Mouse (Mus musculus): ENCODE data around the gene Bub1. TPM values are rescaled to one million over a fixed set of nuclear protein-coding genes. Genes with fewer than 3 reads are reported as not detected.

Gene Bub1
- polyA plus RNA-seq, 1 experiment = 13.9 TPM

- H3K4me3 ChIP-seq (ENCODE audit: control insufficient read depth, low read depth, low read length) = no peak overlapping the region
- no peak overlapping the region for H3K27ac ChIP-seq (ENCODE audit: control insufficient read depth, insufficient read depth, low read depth, low read length)
- peaks cover 7% of the 10 kb centered on the region for H3K36me3 ChIP-seq (ENCODE audit: control insufficient read depth, insufficient read depth, low read length)
- TF ChIP-seq CTCF (IDR thresholded peaks at IDR 0.05; ENCODE audit: control insufficient read depth, insufficient read depth, insufficient replicate concordance, low read depth, low read length) (no peak), POLR2A (IDR thresholded peaks at IDR 0.05; ENCODE audit: control insufficient read depth, low read depth, low read length) (no peak)
- H3K4me1 ChIP-seq (ENCODE audit: control insufficient read depth, insufficient read depth, low read length) = no peaks in the 10 kb centered on the region
- no peaks in the 10 kb centered on the region for H3K27me3 ChIP-seq (ENCODE audit: control insufficient read depth, insufficient read depth, low read length)
Measured at GRCm38 (mm10) chr2:127774578-127774941, 57.1 kb downstream of the Bub1 start.

GRCm38 (mm10) chr2:127773938-127774577 is 57.6 kb downstream of the Bub1 start:
- Histone ChIP-seq H3K4me1 (ENCODE audit: control insufficient read depth, insufficient read depth, low read length) (no peaks in the 10 kb centered on the region), H3K27me3 (ENCODE audit: control insufficient read depth, insufficient read depth, low read length) (no peaks in the 10 kb centered on the region), H3K4me3 (ENCODE audit: control insufficient read depth, low read depth, low read length) (no peak overlapping the region), H3K27ac (ENCODE audit: control insufficient read depth, insufficient read depth, low read depth, low read length) (no peak overlapping the region), H3K36me3 (ENCODE audit: control insufficient read depth, insufficient read depth, low read length) (peaks cover 7% of the 10 kb centered on the region)
- no peak for TF ChIP-seq CTCF (IDR thresholded peaks at IDR 0.05; ENCODE audit: control insufficient read depth, insufficient read depth, insufficient replicate concordance, low read depth, low read length)
- no peak for TF ChIP-seq POLR2A (IDR thresholded peaks at IDR 0.05; ENCODE audit: control insufficient read depth, low read depth, low read length)

DNA sequence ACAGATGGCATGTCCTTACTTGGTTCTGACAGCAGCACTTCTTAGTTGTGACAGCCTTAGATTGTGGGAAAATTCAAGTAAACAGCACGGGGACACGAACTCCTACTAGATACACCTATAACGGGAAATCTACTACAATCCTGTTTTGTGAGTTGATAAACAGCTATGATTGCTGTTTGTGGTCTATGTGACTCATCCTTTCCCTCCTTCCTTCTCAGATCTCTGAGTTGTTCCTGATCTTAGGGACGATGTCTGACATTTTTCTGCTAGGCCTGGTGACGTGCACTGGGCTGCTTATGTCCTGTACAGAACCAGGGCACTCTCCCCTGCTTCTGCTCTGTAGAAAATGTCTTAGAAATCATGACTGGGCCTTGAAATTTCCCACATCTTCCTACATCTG is 70.1 kb downstream of the Bub1 start:
- H3K27me3 ChIP-seq (ENCODE audit: control insufficient read depth, insufficient read depth, low read length) = no peaks in the 10 kb centered on the region
- TF ChIP-seq CTCF (IDR thresholded peaks at IDR 0.05; ENCODE audit: control insufficient read depth, insufficient read depth, insufficient replicate concordance, low read depth, low read length) (no peak), POLR2A (IDR thresholded peaks at IDR 0.05; ENCODE audit: control insufficient read depth, low read depth, low read length) (no peak)
- H3K27ac ChIP-seq (ENCODE audit: control insufficient read depth, insufficient read depth, low read depth, low read length) = no peak overlapping the region
- H3K4me1 ChIP-seq (ENCODE audit: control insufficient read depth, insufficient read depth, low read length) = no peaks in the 10 kb centered on the region
- no peaks in the 10 kb centered on the region for H3K36me3 ChIP-seq (ENCODE audit: control insufficient read depth, insufficient read depth, low read length)
- H3K4me3 ChIP-seq (ENCODE audit: control insufficient read depth, low read depth, low read length) = no peak overlapping the region

DNA sequence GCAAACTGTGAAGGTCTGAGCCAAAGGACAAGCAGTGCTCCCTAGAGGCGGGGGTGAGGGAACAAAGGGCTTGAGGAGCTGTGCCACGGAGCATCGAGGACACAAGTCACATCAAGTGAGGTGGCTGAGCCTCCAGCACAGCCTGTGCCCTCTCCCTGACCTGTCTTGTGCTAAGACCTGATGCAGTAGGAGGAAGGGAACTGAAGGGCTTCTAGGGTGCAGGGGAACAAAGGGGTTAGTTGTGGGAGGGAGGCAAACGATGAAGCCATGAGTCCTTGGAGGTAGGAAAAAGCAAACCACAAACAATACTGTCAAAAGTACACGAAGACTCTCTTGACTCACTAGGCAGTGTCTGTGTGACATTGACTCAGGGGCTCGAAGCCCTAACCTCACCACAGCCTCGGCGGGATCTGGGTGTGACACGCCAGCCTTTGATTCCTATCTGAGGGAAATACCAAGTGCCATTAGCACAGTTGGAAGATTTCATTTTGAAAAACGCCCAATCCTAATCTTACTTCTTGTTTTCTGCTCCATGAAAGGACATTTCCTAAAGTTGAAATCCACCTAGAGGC is 71.2 kb downstream of the Bub1 start:
- Histone ChIP-seq H3K27ac (ENCODE audit: control insufficient read depth, insufficient read depth, low read depth, low read length) (no peak overlapping the region), H3K4me3 (ENCODE audit: control insufficient read depth, low read depth, low read length) (no peak overlapping the region), H3K4me1 (ENCODE audit: control insufficient read depth, insufficient read depth, low read length) (no peaks in the 10 kb centered on the region), H3K27me3 (ENCODE audit: control insufficient read depth, insufficient read depth, low read length) (no peaks in the 10 kb centered on the region), H3K36me3 (ENCODE audit: control insufficient read depth, insufficient read depth, low read length) (no peaks in the 10 kb centered on the region; the same call in 1 of the 2 replicates)
- TF ChIP-seq POLR2A (IDR thresholded peaks at IDR 0.05; ENCODE audit: control insufficient read depth, low read depth, low read length) (no peak), CTCF (IDR thresholded peaks at IDR 0.05; ENCODE audit: control insufficient read depth, insufficient read depth, insufficient replicate concordance, low read depth, low read length) (no peak)

- no peaks in the 10 kb centered on the region; the same call in 1 of the 2 replicates for H3K36me3 ChIP-seq (ENCODE audit: control insufficient read depth, insufficient read depth, low read length)
- H3K27ac ChIP-seq (ENCODE audit: control insufficient read depth, insufficient read depth, low read depth, low read length) = no peak overlapping the region
- H3K4me1 ChIP-seq (ENCODE audit: control insufficient read depth, insufficient read depth, low read length) = no peaks in the 10 kb centered on the region
- no peaks in the 10 kb centered on the region for H3K27me3 ChIP-seq (ENCODE audit: control insufficient read depth, insufficient read depth, low read length)
- TF ChIP-seq POLR2A (IDR thresholded peaks at IDR 0.05; ENCODE audit: control insufficient read depth, low read depth, low read length) = no peak
- TF ChIP-seq CTCF (IDR thresholded peaks at IDR 0.05; ENCODE audit: control insufficient read depth, insufficient read depth, insufficient replicate concordance, low read depth, low read length) = no peak
- H3K4me3 ChIP-seq (ENCODE audit: control insufficient read depth, low read depth, low read length) = no peak overlapping the region
Measured at GRCm38 (mm10) chr2:127760014-127760413, 71.7 kb downstream of the Bub1 start.

DNA sequence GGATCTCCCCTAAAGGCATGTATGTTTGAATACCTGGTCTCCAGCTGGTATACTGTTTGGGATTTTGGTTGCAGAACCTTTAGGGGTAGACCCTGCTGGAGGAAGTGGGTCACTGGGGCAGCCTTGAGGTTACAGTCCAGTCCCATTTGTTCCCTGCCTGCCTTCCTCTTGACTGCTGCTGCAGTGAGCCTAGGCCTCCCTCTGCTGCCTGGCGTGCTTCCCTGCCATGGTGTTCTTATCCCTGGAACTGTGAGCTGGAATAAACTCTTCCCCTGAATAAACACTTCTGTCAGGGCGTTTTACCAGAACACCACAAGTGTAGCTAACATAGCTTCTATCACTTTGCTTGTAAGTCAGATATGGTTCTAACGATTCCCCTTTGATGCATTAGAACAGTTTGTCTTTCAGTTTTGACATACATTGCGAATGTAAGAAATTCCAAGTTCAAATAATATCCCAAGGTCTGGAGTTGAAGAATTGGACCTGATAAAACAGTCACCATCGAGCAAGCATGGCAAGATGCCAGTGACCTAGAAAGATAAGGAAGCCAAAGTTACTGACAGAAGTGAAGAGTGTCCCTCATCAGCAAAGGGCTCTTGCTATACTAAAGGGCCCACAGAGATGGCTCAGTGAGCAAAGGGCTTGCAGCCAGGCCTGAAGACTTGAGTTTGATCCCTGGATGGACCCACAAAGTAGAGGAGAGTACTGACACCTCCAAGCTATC is 72.3 kb downstream of the Bub1 start:
- Histone ChIP-seq H3K27ac (ENCODE audit: control insufficient read depth, insufficient read depth, low read depth, low read length) (no peak overlapping the region; the same call in 1 of the 2 replicates), H3K4me1 (ENCODE audit: control insufficient read depth, insufficient read depth, low read length) (no peaks in the 10 kb centered on the region), H3K36me3 (ENCODE audit: control insufficient read depth, insufficient read depth, low read length) (no peaks in the 10 kb centered on the region; the same call in 1 of the 2 replicates), H3K4me3 (ENCODE audit: control insufficient read depth, low read depth, low read length) (no peak overlapping the region), H3K27me3 (ENCODE audit: control insufficient read depth, insufficient read depth, low read length) (no peaks in the 10 kb centered on the region)
- TF ChIP-seq POLR2A (IDR thresholded peaks at IDR 0.05; ENCODE audit: control insufficient read depth, low read depth, low read length) (no peak), CTCF (IDR thresholded peaks at IDR 0.05; ENCODE audit: control insufficient read depth, insufficient read depth, insufficient replicate concordance, low read depth, low read length) (0 out of 2 replicates have a peak, but pooled peaks have one; percentile 18)

GRCm38 (mm10) chr2:127757171-127757570 is 74.5 kb downstream of the Bub1 start:
- TF ChIP-seq CTCF (IDR thresholded peaks at IDR 0.05; ENCODE audit: control insufficient read depth, insufficient read depth, insufficient replicate concordance, low read depth, low read length) = no peak
- TF ChIP-seq POLR2A (IDR thresholded peaks at IDR 0.05; ENCODE audit: control insufficient read depth, low read depth, low read length) = no peak
- H3K36me3 ChIP-seq (ENCODE audit: control insufficient read depth, insufficient read depth, low read length) = no peaks in the 10 kb centered on the region; the same call in 1 of the 2 replicates

More at GRCm38 (mm10) chr2:127757171-127757570, 74.5 kb downstream of the Bub1 start:
- no peak overlapping the region for H3K27ac ChIP-seq (ENCODE audit: control insufficient read depth, insufficient read depth, low read depth, low read length)
- H3K4me3 ChIP-seq (ENCODE audit: control insufficient read depth, low read depth, low read length) = no peak overlapping the region
- no peaks in the 10 kb centered on the region for H3K4me1 ChIP-seq (ENCODE audit: control insufficient read depth, insufficient read depth, low read length)
- H3K27me3 ChIP-seq (ENCODE audit: control insufficient read depth, insufficient read depth, low read length) = no peaks in the 10 kb centered on the region

All from testis, adult 2 months (tissue).